Mouse (Mus musculus) monocyte, adult 5-6 weeks (primary cell): ENCODE data around the gene Prl8a2. TPM values are rescaled to one million over a fixed set of nuclear protein-coding genes. Genes with fewer than 3 reads are reported as not detected.

ENCODE experiments used
- ATAC-seq: fragments of 153-309, 156-312 bp; replicated peaks from 2 replicates; pipeline ENCODE4 v1.8.0; 2017; ENCODE audit warnings: mild to moderate bottlenecking; ENCODE audit not compliant: low TSS enrichment, insufficient number of reproducible peaks, severe bottlenecking, poor library complexity, low FRiP score
- total RNA-seq: library from RNA; stranded (forward); fragments of 200-1000, 200-491, 200-594 nt; gene quantifications from 3 replicates; pipeline ENCODE4 v1.2.3, GENCODE M21; 2017

Gene Prl8a2
- total RNA-seq, result not detected in 3 replicates

GRCm38 (mm10) chr13:27345373-27345772, at the start of gene Prl8a2:
Gene Prl8a2 (plus strand): TSS chr13:27345673.
- no peak for ATAC-seq

DNA sequence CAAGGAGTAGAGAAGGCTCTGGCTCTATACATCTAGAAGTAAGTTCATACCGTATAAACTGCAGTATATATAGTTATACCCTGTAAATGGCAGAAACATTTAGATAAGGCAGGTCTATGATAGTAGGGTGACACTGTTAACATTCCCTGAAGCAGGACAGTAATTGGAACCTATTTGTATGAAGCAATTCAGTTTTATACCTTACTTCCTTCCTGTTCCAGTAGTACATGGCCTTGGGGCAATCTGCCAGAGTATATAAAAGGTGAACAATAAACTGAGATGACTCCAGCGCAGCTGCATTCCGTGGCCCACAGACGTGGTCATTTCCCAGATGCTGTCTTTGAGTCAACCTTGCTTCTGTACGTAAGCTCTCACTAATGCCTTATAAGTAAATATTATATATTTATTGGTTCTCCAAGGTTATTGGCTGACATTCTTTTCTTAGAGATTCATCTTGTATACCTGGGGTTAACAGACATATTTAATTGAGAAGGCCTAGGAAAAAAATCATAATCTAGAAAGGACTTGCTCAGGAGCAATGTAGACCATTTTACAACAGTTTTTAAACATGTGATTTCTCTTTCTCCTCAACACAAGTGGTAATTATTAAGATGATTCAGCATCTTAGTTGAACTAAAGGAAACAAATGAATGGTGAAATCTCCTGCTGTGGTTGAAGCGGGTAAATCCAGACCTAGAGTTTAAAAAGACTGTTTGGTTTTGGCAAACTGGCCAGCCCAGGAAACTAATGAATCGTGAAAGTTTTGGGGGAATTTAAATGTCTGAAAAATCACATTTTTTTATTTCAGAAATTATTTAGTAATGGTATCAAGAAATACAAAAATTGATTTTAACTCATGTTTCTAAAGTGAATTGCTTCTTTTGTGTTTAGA, 32.9 kb upstream of the Prl8a2 start, which contains the start of gene Prl6a1:
Gene Prl6a1, plus strand, starts transcription at position 294 of the 892 bp plus-strand sequence.
- no peak for ATAC-seq

DNA sequence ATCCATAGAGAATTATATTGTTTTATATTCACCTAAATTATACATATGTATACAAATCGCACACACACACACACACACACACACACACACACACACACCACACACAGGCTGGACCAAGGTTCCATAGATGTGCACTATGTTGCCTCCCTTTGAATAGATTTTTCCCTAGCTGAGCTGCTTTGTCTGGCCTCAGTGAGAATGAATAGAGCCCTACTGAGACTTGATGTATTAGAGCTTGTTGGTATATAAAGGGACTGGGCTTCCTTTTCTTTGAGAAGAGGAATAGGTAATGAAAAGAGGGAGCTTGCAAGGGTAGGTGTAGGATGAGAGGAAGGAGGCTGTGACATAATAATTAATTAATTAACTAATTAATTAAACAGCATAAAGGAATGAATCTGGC, 10.5 kb upstream of the Prl8a2 start:
- no peak for ATAC-seq

DNA sequence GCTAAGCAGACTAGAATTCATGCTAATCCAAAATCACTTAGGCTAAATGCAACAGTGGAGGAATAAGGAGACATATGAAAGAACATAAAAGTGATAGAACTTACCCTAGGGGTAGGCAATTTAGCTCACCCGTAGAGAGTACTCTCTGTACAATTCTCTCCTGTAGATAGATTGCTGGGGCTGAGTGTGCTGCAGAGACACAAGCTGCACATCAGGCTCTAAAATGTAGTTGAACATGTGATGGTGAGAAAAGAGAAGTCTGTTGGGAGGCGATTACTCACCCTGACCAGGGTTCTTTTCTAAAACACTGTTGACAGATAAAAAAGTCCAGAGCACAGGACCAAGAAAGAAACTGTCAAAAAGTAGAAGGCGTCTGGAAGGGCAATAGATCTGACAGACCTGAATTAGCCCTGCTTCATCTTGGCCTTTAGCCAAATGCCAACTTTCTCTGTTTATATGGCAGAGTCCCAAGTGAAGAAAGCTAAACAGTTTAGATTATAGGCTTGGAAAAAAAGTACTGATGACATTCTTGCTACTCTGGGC, 2.7 kb upstream of the Prl8a2 start:
- ATAC-seq, result no peak

GRCm38 (mm10) chr13:27390746-27391145, 45.3 kb downstream of the Prl8a2 start, which contains the start of gene Prl2b1:
Gene Prl2b1 (minus strand): TSS chr13:27390846.
- no peak for ATAC-seq

DNA sequence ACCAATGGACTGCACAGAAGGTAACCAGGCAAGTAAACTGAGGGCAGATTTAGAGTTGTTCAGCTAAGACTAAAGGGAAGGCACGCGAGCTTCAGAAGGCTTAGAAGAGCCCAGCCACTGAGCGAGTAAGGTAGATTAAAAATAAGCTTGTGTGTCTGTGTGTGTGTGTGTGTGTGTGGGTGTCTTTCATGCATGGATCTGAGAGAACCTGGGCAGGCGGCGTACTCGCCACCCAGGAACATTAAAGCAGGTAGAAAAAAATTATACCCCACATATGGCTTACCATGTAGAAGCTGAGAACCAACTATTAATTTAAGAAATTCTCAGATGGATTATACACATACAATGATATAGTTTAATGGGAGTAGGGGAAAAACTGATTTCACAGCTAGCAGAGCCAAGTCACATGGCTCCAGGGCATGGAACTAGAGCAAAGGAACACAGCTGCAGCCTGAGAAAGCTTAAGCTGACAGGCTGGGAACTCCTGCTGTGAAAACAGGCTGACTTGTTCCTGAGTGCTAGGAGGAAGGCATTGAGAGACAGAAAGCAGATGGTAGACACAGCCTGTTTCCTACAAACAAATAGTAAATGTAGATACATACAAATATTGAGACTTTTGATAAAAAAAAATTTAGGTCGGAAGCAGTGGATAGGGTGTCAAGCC, 53.7 kb downstream of the Prl8a2 start:
- no peak for ATAC-seq

Other genes with a start within 250 kb of the Prl8a2 start
- not detected in 3 replicates for gene Prl3d2, start 224.0 kb upstream of the Prl8a2 start, total RNA-seq
- not detected in 3 replicates for gene Prl3d3, start 188.9 kb upstream of the Prl8a2 start, total RNA-seq
- not detected in 3 replicates for gene Prl3c1, start 149.0 kb upstream of the Prl8a2 start, total RNA-seq
- not detected in 3 replicates for gene Prl3b1, start 103.8 kb upstream of the Prl8a2 start, total RNA-seq
- gene Prl3a1, start 86.2 kb upstream of the Prl8a2 start, total RNA-seq, result not detected in 3 replicates
- gene Prl6a1, start 33.0 kb upstream of the Prl8a2 start, total RNA-seq, result not detected in 3 replicates
- not detected in 3 replicates for gene Prl2b1, start 45.2 kb downstream of the Prl8a2 start, total RNA-seq
- gene Prl8a6, start 93.0 kb downstream of the Prl8a2 start, total RNA-seq, result not detected in 3 replicates
- gene Prl8a8, start 167.5 kb downstream of the Prl8a2 start, total RNA-seq, result not detected in 3 replicates
- gene Prl8a9, start 218.9 kb downstream of the Prl8a2 start, total RNA-seq, result not detected in 3 replicates
- gene Prl8a1, start 236.5 kb downstream of the Prl8a2 start, total RNA-seq, result not detected in 3 replicates